Mouse (Mus musculus) embryonic fibroblast, embryonic 13.5 days (primary cell): ENCODE data around the gene Acer3.

Source experiments
- CTCF ChIP-seq: IDR thresholded peaks from 2 replicates; pipeline ENCODE4 v1.5.1; 2011; ENCODE audit warnings: mild to moderate bottlenecking, control low read depth, low read length, moderate library complexity, borderline replicate concordance; ENCODE audit not compliant: insufficient read depth
- POLR2A ChIP-seq: IDR thresholded peaks from 2 replicates; pipeline ENCODE4 v1.6.1; 2011; ENCODE audit warnings: low read depth, mild to moderate bottlenecking, control low read depth, low read length, moderate library complexity

- TF ChIP-seq POLR2A (no peak), CTCF (no peak)
These were observed 148.3 kb downstream of the Acer3 start for GRCm38 (mm10) chr7:98172661-98173060.
